Mouse (Mus musculus): Measurements from ENCODE around the gene 0610010F05Rik.

0610010F05Rik gene

GRCm38 (mm10) chr11:23557039-23557630, 76.3 kb downstream of the 0610010F05Rik start:
- DNase-seq = no peak

GRCm38 (mm10) chr11:23537446-23537845, 96.0 kb downstream of the 0610010F05Rik start:
- DNase-seq = no peak

GRCm38 (mm10) chr11:23520473-23521205, 112.8 kb downstream of the 0610010F05Rik start, which contains the start of gene 1700093K21Rik:
1700093K21Rik (minus strand) TSS chr11:23521155.
- DNase-seq = no peak

GRCm38 (mm10) chr11:23518981-23519380, 114.5 kb downstream of the 0610010F05Rik start:
- no peak for DNase-seq

GRCm38 (mm10) chr11:23515315-23515714, 118.1 kb downstream of the 0610010F05Rik start:
- DNase-seq = no peak

Data from lung, postnatal 4 days (tissue).